Mouse (Mus musculus) mesoderm, embryonic 11.5 days (tissue): ENCODE data around the gene Txndc12.

Source experiments
- DNase-seq: peaks from one replicate; pipeline ENCODE4 v3.0.0-alpha.2; 2012; ENCODE audit warnings: low read depth, low spot score

The Txndc12 gene

GRCm38 (mm10) chr4:108834115-108834970 lies at the start of gene Txndc12:
Gene Txndc12, plus strand, starts transcription at chr4:108834601.
- peak; percentile 93 for DNase-seq

GRCm38 (mm10) chr4:108789258-108789936 lies 45.0 kb upstream of the Txndc12 start:
- DNase-seq: no peak

GRCm38 (mm10) chr4:108790507-108790906 lies 43.9 kb upstream of the Txndc12 start:
- DNase-seq: no peak

GRCm38 (mm10) chr4:108793941-108794340 lies 40.5 kb upstream of the Txndc12 start:
- DNase-seq: no peak

GRCm38 (mm10) chr4:108796701-108797100 lies 37.7 kb upstream of the Txndc12 start:
- DNase-seq: no peak

GRCm38 (mm10) chr4:108798083-108798830 lies 36.1 kb upstream of the Txndc12 start:
- DNase-seq: peak; percentile 54

GRCm38 (mm10) chr4:108803535-108803934 lies 30.9 kb upstream of the Txndc12 start:
- DNase-seq: no peak

GRCm38 (mm10) chr4:108811142-108811541 lies 23.3 kb upstream of the Txndc12 start:
- DNase-seq: no peak

- DNase-seq: no peak
Measured at GRCm38 (mm10) chr4:108811550-108811949, 22.9 kb upstream of the Txndc12 start.

GRCm38 (mm10) chr4:108825677-108826076 lies 8.7 kb upstream of the Txndc12 start:
- DNase-seq: no peak

- DNase-seq: no peak
Measured at GRCm38 (mm10) chr4:108826096-108826495, 8.3 kb upstream of the Txndc12 start.

GRCm38 (mm10) chr4:108826643-108827042 lies 7.8 kb upstream of the Txndc12 start:
- DNase-seq: no peak

- no peak for DNase-seq
Measured at GRCm38 (mm10) chr4:108830698-108831097, 3.7 kb upstream of the Txndc12 start.

- DNase-seq: peak; percentile 96
Measured at GRCm38 (mm10) chr4:108832916-108833827, 1.2 kb upstream of the Txndc12 start, which contains the start of gene Btf3l4. Gene Btf3l4, minus strand, starts transcription at chr4:108833614.

- no peak for DNase-seq
Measured at GRCm38 (mm10) chr4:108833828-108834114, 630 bp upstream of the Txndc12 start.

- no peak for DNase-seq
Measured at GRCm38 (mm10) chr4:108834971-108835311, 540 bp downstream of the Txndc12 start.

GRCm38 (mm10) chr4:108835496-108835895 lies 1.1 kb downstream of the Txndc12 start:
- DNase-seq: no peak

- no peak for DNase-seq
Measured at GRCm38 (mm10) chr4:108838031-108838430, 3.6 kb downstream of the Txndc12 start.

- no peak for DNase-seq
Measured at GRCm38 (mm10) chr4:108841920-108842578, 7.6 kb downstream of the Txndc12 start.

- DNase-seq: no peak
Measured at GRCm38 (mm10) chr4:108843336-108843735, 8.9 kb downstream of the Txndc12 start.
